Mouse (Mus musculus): ENCODE data around the gene Hoxb8. TPM values are rescaled to one million over a fixed set of nuclear protein-coding genes. Genes with fewer than 3 reads are reported as not detected.
A peak's percentile ranks its signal among the peaks of the same experiment; 100 is the strongest.

Hoxb8 gene
- polyA plus RNA-seq, 1 experiment from 2014 or later, result 0.06 TPM

DNA sequence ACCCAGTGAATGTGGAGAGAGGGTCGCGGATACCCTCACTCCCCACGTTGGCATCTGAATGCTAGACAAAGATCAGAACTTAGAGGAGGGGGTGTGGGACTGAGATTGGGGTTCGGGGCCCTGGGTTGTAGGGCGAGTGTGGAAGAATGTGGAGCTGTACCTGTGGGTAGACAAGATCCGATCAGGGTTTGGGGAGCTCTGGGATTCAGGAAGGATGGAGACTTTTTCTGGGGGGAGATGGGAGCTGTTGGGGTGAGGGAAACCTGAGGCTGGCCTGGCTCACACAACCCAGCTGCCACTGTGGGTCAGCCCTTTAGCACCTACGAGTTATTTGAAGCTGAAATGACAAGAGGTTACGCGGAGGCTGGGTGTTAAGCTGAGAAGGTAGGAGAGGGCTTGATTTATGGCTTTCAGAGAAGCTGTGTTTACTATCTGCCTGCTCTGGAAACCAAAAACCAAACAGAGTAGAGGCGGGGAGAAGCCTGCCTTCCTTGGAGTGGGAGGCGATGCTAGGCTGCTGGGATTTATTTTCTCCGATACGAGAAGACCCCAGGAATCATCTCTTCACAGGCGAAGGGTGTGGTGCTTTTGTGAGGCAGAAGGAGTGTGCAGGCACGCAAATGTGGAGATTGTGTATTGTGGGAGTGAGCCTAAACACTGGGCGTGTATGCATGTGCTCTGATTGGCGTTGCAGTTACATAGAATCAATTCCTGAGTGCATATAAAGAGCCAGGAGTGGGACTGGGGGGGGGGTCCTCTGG lies 51.7 kb downstream of the Hoxb8 start:
- Histone ChIP-seq H3K9ac (ENCODE audit: low read depth, low read length) (peak overlapping the region; percentile 69; the same call in 1 of the 2 replicates), H3K36me3 (ENCODE audit: control insufficient read depth, insufficient read depth, low read length) (no peaks in the 10 kb centered on the region), H3K27ac (ENCODE audit: low read depth, low read length) (peak overlapping the region; percentile 57; the same call in 1 of the 2 replicates), H3K4me1 (ENCODE audit: control insufficient read depth, insufficient read depth, low read length) (0 out of 2 replicates have a peak, but pooled peaks cover 4% of the 10 kb centered on the region), H3K4me2 (peak overlapping the region; percentile 66), H3K9me3 (replicated peaks; ENCODE audit: control insufficient read depth, low read length) (no peaks in the 10 kb centered on the region), H3K27me3 (ENCODE audit: control insufficient read depth, insufficient read depth, low read length) (peaks cover 98% of the 10 kb centered on the region), H3K4me3 (ENCODE audit: low read depth, low read length) (peak overlapping the region; percentile 40)
- WGBS (ENCODE audit: insufficient replicate concordance), result 5% methylated on average over 17 of the region's 17 CpGs
- ATAC-seq (replicated peaks; ENCODE audit: insufficient number of reproducible peaks, low FRiP score, low TSS enrichment), result no peak

DNA sequence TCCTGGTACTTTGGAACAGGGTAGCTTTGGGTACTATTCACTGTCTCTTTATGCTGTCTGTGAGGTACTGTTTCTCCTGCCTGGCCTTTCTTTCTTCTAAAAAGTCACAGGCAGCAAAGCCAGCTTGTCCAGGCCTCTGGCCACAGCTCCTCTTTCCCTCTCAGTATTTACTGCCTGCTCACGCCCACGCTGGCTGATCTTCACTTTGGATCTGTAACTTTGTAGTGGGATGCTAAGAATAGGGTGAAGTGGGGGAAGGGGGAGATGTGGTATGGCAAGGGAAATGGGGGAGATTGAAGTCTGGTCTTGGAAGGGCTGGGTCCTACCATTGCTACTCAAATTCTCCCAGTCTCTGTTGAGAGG lies 52.3 kb downstream of the Hoxb8 start:
- Histone ChIP-seq H3K9me3 (replicated peaks; ENCODE audit: control insufficient read depth, low read length) (no peaks in the 10 kb centered on the region), H3K27ac (ENCODE audit: low read depth, low read length) (peak overlapping the region; percentile 32; the same call in 1 of the 2 replicates), H3K4me3 (ENCODE audit: low read depth, low read length) (peak overlapping the region; percentile 40; the same call in 1 of the 2 replicates), H3K9ac (ENCODE audit: low read depth, low read length) (no peak overlapping the region), H3K4me1 (ENCODE audit: control insufficient read depth, insufficient read depth, low read length) (0 out of 2 replicates have a peak, but pooled peaks cover 4% of the 10 kb centered on the region), H3K27me3 (ENCODE audit: control insufficient read depth, insufficient read depth, low read length) (peaks cover 98% of the 10 kb centered on the region), H3K36me3 (ENCODE audit: control insufficient read depth, insufficient read depth, low read length) (no peaks in the 10 kb centered on the region), H3K4me2 (peak overlapping the region; percentile 66)
- WGBS (ENCODE audit: insufficient replicate concordance), result 13% methylated on average over 2 of the region's 2 CpGs
- ATAC-seq (replicated peaks; ENCODE audit: insufficient number of reproducible peaks, low FRiP score, low TSS enrichment), result no peak

MicroRNA genes within 50 kb of the gene (microRNA counts, 519-probe panel; counts per million panel counts)
- microRNA mmu-miR-10a, result 4,328 counts per million, percentile 34 among the panel's probes with 10 or more counts
- 32.2 counts per million for microRNA mmu-miR-196a

Small RNA genes lying within 50 kb of the gene (microRNA-seq; reads per million reads assigned to microRNA genes)
- 5,287 reads per million, percentile 93 among the genes with 10 or more reads in this experiment for gene Mir10a (ENCODE audit: borderline number of aligned reads)
- gene Mir196a-1 (ENCODE audit: borderline number of aligned reads), result 0.20 reads per million

Other genes with a start within 250 kb of the Hoxb8 start
- 27.1 and 31.3 TPM in 2 replicates for gene Snf8, start 247.0 kb upstream of the Hoxb8 start, polyA plus RNA-seq (2014; fragmentation: Nextera tagmentation; extraction: Ambion mirVana)
- 23.0 and 33.1 TPM in 2 replicates for gene Ube2z, start 216.5 kb upstream of the Hoxb8 start, polyA plus RNA-seq (2014; fragmentation: Nextera tagmentation; extraction: Ambion mirVana)
- 1,582 and 1,616 TPM in 2 replicates for gene Atp5g1, start 206.2 kb upstream of the Hoxb8 start, polyA plus RNA-seq (2014; fragmentation: Nextera tagmentation; extraction: Ambion mirVana)
- not detected in 2 replicates for gene Calcoco2, start 169.9 kb upstream of the Hoxb8 start, polyA plus RNA-seq (2014; fragmentation: Nextera tagmentation; extraction: Ambion mirVana)
- gene Ttll6, start 148.1 kb upstream of the Hoxb8 start, polyA plus RNA-seq (2014; fragmentation: Nextera tagmentation; extraction: Ambion mirVana), result not detected in 2 replicates
- not detected in 2 replicates for gene Hoxb13, start 87.6 kb upstream of the Hoxb8 start, polyA plus RNA-seq (2014; fragmentation: Nextera tagmentation; extraction: Ambion mirVana)
- gene Hoxb9, start 10.4 kb upstream of the Hoxb8 start, polyA plus RNA-seq (2014; fragmentation: Nextera tagmentation; extraction: Ambion mirVana), result 0.09 TPM in 1 of 2 replicates, not detected in the other
- 0.28 and 0.31 TPM in 2 replicates for gene Hoxb7, start 4.7 kb downstream of the Hoxb8 start, polyA plus RNA-seq (2014; fragmentation: Nextera tagmentation; extraction: Ambion mirVana)
- gene Hoxb6, start 10.6 kb downstream of the Hoxb8 start, polyA plus RNA-seq (2014; fragmentation: Nextera tagmentation; extraction: Ambion mirVana), result 0.32 and 0.90 TPM in 2 replicates
- gene Hoxb5, start 21.4 kb downstream of the Hoxb8 start, polyA plus RNA-seq (2014; fragmentation: Nextera tagmentation; extraction: Ambion mirVana), result 0.65 and 2.4 TPM in 2 replicates
- 0.21 and 0.77 TPM in 2 replicates for gene Hoxb4, start 36.4 kb downstream of the Hoxb8 start, polyA plus RNA-seq (2014; fragmentation: Nextera tagmentation; extraction: Ambion mirVana)
- gene Hoxb3, start 41.4 kb downstream of the Hoxb8 start, polyA plus RNA-seq (2014; fragmentation: Nextera tagmentation; extraction: Ambion mirVana), result 0.74 and 1.0 TPM in 2 replicates
- 4.5 and 7.4 TPM in 2 replicates for gene Hoxb2, start 68.6 kb downstream of the Hoxb8 start, polyA plus RNA-seq (2014; fragmentation: Nextera tagmentation; extraction: Ambion mirVana)
- gene Hoxb1, start 83.8 kb downstream of the Hoxb8 start, polyA plus RNA-seq (2014; fragmentation: Nextera tagmentation; extraction: Ambion mirVana), result 0.19 TPM in 1 of 2 replicates, not detected in the other
- gene Skap1, start 182.7 kb downstream of the Hoxb8 start, polyA plus RNA-seq (2014; fragmentation: Nextera tagmentation; extraction: Ambion mirVana), result 0.46 and 0.84 TPM in 2 replicates